Mouse (Mus musculus) cerebellum, adult 11-12 months (tissue): ENCODE results near the gene Pdcl3.

Source experiments
- DNase-seq: peaks from one replicate; pipeline ENCODE4 v3.0.0; 2022

Gene Pdcl3

DNA sequence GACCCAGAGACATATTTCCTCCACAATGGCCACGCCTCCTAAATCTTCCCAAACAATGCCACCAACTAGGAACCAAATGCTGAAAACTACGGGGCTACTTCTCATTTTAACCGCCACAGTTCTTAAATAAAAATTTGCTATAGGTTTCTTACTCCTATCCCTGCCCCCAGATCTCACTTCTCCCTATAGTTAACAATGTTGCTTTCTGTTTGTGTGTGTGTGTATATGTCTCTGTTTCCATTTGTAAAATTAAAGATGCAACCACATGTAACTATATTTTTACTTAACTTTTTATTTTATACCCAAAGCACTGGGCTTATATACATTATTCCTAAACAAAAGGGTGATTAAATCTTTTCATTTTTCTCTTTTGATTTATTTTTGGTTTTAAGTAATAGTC lies at the start of gene Pdcl3:
Pdcl3 (plus strand) TSS at position 301 of the 400 bp plus-strand sequence.
- no peak for DNase-seq

DNA sequence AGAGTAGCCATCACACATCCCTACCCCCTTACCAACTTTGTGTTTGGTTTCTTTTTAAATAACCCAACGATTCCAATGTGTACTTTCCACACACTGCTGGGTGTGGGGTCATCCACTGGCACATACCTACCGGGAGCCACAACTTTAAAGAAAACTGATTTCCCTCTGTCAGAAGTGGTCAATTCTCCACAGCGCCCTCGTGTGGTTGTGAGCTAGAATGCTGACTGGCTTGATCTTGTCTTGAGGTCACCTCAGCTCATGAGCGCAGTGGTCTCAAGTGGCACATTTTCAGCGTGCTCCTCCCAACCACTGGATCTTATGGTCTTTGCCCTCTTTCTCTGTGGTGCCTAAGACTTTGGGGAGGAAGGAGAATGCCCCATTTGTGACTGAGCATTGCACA lies 48.6 kb upstream of the Pdcl3 start:
- DNase-seq, result peak; percentile 13

DNA sequence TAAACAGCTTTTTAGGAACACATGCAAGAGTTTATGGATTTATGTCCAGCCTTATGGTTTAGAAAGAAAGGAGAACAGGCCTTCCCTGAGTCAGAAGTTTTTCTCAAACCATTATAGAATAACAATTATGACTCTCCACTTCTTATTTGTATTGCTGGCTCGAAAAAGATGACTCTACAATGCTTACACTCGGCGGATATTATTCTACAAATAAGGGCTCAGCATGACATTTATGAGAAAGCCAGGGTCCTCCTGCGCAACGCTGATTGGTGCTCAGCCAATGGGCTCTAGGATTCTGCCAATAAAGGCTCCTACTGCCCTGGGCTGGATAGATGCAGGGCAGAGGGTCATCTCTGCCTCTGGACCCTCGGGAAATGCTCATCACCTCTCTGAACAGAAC lies 46.6 kb upstream of the Pdcl3 start, which contains the start of gene Nms:
Nms (plus strand) TSS at position 301 of the 400 bp plus-strand sequence.
- no peak for DNase-seq

DNA sequence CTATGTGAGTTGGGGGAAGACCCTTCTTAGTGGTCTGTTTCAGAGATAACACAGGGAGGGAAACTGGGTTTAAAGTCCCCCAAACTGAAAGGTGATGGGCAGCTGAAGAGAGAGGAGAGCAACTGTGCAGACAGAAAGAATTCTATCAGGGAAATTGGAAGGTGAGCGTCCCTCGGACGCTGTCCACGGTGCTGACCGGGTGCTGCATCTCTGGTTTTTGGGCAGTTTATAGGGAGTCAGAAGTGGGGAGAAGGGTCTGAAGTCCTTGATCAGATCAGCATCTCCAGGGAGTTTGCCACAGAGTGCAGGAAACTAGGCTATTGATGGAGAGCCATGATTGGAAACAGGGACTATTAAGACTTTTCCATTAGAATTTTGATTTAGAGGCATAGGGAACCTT lies 45.8 kb upstream of the Pdcl3 start:
- DNase-seq, result no peak

DNA sequence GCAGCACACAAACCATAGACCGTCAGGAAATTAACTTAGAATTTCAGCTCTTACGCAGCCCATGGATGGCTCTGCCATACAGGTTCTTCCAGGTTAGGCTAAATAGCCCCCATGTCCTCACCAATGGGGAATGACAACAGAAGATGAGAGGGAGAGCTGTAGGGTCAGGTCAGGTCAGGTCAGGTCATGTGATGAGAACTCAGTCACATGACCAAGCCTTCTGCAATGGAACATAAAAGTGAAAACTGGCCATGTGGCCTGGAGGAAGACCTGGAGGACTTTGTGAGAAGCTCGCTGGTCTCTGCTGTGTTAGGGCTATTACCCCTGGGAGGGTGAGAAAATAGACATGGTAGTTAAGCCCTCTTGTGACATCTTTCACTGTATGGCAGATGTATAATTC lies 29.0 kb upstream of the Pdcl3 start:
- no peak for DNase-seq

DNA sequence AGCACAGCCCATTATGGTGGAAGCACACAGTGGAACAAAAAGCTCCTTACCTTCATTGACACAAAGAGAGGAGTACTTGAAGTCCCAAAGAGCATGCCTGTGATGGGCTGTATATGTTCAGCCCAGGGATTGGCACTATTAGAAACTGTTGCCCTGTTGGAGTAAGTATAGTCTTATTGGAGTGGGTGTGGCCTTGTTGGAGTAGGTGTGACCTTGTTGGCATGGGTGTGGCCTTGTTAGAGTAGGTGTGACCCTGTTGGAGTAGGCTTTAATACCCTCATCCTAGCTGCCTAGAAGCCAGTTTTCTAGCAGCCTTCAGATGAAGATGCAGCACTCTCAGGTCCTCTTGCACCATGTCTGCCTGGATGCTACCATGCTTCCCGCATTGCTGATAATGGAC lies 16.3 kb upstream of the Pdcl3 start:
- no peak for DNase-seq

DNA sequence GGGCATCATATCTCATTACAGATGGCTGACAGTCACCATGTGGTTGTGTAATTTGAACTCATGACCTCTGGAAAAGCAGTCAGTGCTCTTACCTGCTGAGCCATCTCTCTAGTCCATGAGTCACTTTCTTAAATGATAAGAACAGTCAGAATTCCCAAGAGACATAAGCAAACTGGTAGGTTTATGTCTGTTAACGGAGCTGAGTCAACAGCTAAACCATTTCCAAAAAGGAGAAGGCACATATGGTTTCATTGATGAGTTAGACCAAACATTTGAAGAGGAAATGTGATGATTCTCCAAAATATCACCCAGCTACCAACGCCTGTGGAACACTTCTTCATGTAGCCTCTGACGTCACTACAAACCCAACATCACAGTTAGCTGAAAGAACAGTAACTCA lies 13.7 kb upstream of the Pdcl3 start:
- no peak for DNase-seq

DNA sequence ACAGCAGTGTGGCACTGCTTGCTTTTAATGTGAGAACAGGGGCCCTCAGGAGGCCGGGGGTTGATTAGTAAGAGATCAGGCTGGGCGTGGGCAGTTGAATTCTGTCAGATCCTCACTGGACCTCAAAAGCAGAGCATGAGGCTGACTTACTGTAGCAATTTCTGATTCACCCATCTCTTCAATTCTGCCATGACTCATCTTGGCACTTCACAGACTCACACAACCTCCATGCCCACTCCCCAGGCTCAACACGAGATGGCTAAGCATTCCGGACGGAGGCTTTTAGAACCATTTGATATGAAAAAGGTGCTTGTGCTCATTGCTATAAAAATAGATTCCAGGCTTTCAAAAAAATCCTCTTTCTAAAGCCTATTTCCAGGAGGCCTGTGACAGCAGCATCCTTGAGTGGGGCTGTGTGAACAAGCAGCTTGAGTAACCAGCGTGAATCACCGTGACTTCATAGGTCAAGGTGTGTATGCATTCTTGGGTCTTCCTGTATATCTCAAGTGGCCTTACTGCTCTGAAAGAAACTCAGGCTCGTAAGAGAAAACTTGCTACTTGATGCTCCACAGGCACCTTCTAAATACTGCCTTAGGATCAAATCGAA lies 12.3 kb upstream of the Pdcl3 start:
- DNase-seq, result no peak

DNA sequence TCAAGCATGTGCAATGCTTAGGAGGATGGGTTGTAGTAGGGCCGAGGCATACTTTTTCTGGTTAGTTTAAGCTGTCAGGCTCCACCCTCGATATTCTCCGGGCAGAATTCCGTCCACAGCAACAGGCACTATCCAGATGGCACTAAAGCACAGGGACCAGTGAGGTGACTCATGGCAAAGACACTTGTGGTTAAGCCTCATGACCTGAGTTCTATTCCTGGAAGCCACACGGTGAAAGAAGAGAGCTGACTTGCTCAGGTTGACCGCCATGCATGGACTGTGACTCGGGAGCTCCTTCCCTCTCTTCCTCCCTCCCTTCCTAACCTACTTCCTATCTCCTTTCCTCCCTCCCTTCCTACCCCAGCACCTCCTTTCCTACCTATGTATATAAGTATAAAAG lies 5.5 kb upstream of the Pdcl3 start:
- no peak for DNase-seq

DNA sequence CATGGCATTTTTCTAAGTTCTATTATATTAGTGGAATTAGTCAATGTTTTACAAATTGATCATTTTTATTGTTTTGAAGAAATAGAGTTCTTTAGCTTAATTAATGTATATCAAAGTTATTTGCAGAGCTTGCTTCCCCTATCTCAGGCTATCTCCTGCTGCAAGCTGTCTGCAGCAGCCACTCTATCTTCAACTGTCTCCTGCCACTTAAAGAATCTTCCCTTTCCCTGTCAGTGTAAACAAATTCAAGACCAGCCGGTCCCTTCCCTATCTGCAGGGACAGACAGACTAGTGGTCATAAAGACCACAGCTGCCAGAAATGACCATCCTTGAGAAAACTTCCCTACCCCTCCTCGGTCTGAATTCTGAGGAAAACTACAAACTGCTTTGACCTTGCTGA lies 1.5 kb upstream of the Pdcl3 start:
- DNase-seq, result no peak

DNA sequence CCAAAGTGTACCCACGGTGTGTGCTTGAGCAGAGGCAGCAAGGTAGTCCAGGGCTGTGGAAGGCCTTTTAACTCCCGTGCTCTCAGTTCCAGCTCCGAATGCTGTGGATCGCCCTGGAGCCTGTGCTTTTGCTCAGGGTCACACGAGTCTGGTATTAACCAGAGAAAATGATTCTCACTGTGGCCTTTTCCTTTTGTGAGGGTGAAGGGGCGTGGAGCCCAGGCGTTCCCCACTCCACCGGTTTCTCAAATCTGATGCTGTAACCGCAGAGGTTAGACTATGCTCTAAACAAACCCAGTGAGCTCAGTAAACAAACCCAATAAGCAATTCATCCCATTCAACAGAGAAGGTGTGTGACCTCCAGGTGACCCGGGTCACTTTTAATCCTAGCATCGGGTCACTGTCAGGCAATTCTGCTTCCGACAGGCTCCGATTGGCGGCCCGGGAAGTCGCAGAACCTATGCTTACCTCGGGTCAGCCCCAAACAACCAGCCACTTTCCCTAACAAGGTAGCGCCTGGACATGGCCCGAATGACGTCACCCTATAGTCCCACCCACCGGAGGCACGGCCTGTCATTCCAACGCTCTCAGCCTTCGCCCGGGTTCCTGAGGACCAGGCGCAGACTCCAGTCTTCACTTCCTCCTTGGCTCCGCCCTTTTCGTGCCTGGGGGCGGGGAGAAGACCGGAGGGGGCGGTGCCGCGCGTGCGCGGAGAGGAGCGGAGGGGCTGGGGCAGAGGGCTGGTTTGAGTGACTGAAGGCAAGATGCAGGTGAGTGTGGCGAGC lies 1.9 kb downstream of the Pdcl3 start:
- DNase-seq, result peak; percentile 99

DNA sequence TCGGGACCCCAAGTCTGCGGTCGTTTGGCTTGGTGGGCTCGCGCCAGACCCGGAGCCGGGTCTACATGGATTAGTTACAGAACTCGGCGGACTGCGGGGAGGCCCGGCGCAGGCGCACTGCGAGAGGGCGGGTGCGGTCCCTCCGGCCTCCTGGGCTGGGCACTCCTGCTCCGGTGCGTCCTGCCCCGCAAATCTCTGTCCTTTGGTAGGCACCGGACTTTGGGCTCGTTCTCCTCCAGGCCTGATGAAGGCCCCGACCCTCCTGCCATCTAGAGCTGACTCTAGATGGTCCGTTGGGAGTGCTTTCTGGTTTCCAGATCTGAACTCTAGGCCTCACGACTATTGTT lies 2.4 kb downstream of the Pdcl3 start:
- DNase-seq, result no peak

DNA sequence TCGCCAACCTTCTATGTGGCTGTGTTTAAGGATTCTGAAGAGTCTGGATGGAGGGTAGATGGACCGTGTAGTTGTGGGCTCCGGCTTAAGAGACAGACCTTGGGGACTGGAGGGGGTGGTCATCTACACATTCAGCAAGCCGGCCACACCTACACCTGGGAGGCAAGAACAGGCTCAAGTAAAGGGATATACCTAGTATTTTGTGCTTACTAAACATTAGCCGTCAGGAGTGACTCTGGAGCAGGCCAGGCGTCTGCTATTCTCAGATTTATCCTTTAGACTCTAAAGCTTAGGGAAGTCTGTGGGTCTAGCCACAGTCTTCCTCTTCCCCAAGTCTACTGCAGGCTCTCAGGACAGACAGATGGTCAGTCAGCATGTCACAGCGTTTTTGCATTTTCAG lies 2.9 kb downstream of the Pdcl3 start:
- DNase-seq, result no peak

DNA sequence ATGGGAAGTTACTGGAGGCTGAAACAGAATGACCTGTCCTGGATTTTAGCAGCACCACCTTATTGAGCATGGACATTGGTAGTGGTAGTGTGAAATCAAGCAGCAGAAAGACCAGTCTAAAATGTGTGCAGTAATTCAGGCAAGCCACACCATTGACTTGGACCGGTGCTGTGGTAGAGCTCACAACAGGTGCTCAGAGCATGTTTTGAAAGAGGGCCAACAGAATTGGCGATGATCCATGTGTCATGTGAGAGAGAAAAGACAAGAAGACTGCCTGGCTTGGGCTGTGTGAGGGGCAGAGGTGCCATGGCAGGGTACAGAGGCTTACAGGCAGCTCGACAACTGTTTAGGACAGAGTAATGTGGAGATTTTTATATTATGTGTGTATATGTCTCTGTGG lies 7.0 kb downstream of the Pdcl3 start:
- peak; percentile 41 for DNase-seq

DNA sequence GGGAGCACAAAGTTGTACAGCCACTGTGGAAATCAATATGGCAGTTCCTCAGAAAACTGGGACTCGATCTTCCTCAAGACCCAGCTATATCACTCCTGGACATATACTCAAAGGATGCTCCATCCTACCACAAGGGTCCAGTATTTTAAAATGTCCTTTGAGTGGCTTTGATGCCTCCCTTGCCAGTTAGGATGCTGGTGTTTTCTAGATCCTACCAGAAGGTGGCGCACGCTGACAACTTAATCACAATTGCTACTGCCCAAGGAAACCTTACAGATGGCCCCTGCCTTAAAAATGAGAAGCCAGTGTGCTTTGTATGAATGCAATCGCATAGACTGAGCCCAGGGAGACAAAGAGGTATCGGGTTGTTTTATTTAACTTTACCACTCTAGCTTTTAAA lies 15.7 kb downstream of the Pdcl3 start:
- peak; percentile 51 for DNase-seq

DNA sequence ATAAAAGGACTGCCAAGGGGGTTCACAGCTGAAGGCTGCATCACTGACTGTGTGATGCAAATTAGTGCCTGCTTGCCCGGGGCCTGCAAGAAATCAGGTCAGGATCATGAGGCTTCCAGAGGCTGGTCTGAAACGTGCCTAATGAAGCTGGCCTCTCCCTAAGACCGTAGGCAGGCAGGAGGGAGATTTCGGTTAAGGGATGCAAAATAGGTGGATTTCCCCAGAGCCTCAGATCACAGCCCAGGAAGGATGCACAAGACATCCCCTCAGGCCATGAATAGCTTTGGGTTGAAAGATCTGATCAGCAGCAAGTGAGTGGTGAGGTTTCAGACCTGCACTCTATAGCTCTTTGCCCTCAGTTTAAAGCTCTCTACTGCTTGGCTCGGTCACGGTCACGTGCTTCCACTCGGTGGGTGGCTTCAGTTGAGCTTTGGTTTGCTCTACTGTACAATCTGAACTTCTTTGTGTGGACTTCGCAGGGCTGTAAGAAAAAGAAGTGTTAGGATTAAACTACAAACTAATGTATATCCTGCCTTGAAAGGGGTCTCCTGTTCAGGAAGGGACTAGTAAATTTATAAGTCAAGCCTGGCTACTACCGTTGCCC lies 20.4 kb downstream of the Pdcl3 start:
- DNase-seq, result no peak

DNA sequence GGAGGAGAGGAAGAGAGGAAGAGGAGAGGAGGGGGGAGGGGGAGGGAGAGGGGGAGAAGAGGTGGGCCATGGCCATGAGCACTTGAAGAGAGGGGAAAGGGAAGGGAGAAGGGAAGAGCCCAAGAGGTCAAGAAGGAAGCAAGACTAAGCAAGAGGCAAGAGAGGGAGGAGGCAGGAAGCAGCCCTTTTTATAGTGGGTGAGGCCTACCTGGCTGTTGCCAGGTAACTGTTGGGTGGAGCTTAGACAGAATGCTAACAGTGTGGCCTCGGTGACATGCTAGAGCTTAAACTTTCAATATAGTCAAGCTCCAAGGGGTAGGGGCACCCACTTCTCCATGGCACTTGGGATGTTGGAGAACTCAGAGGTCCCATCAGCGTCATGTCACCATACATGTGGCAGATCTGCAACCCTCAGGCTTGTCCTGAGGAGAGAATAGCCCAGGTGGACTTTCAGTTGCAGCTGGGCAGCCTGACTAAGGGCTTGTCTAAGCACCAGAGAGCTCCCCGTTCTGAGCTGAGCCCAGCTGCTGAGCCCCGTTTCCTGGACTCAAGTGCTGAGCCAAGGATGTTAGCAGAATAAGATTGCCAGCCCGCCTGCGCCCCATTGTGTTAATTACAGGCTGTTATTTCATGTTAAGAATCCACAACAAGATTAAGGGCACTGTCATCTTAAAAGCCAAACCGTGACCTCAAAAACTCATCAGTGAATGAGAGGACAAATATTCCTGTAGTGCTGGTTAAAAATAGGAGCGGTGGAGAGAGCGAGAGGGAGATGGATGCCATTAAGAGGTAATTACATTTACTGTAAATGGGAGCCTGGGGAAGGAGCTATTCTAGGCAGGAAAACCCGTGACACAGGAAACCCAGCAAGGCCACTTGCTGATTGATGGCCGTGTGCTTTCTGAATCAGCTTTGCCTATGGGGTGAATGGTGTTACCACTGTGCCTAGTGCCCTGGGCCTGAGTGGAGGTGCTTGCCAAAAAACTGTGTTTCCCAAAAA lies 21.7 kb downstream of the Pdcl3 start:
- DNase-seq, result no peak

DNA sequence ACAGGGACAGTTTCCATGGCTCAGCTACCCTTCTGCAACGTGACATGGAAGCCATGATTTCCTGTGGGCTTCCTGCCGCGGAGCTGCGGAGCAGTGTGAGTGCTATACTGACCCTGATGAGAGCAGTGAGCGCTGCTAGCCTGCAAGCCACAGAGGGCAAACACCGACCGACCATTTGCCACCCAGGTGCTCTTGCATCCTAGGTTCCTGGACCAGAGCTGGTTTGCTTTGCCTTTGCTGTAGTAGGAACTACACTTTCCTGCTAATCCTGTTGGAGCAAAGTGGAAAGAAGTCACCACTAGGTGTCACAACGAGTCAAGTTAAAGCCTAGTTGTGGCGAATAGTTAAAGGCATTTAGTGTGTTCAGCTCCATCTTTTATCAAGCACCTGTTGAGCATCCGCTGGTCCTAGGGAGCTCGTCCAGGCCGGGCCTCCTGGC lies 25.2 kb downstream of the Pdcl3 start:
- DNase-seq, result peak; percentile 42

DNA sequence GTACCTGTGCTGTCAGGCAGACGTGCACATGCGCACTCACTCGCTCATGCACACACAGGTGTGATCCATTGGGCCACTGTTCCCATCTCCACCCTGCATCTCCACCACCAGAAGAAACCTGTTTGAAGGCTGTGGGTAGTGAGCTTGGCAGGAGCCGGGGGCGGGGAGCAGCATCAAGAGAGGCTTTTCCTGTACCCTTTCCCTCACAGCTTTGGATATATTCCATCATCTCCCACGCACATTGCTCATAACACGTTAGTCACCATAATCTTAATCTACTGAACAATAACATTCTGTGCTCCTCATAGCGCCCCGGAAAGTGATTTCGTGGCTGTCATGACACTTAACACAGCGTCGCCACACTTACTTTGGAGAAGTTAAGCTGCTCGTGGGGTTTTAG lies 27.2 kb downstream of the Pdcl3 start:
- no peak for DNase-seq

DNA sequence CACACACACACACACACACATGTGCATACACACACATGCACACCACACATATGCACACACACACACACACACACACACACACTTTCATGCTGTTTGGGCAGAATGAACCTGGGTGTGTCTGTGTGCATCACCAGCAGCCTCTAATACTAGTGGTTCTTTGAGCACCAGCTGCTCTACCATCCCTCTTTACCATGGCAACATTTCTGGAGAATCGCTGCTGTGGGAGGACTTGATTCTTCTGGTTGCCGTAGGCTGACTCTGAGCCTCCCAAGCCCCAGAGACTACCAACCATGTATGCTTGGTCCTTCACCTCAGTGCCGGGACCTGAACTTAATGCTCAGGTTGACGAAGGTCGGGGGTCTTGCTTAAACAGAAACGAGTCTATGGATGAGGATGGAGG lies 28.4 kb downstream of the Pdcl3 start:
- no peak for DNase-seq

DNA sequence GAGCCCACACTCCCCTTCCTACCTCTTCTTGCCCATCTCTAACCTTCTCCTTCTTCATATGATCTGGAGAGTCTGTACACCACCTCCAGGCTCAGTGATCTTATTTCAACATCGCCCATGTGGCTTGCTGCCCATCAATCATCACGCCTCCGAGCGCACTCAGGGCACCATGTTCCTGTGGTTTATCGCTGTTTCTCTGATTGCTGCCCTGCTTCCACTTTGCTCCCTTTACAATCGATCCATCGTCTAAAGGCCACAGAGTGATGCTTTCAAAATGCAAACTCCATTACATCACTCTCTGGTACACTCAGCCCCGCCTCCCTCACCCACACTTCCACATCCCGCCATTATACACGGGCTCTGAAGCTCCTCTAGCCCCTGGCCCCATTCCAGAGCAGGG lies 30.1 kb downstream of the Pdcl3 start:
- DNase-seq, result no peak

DNA sequence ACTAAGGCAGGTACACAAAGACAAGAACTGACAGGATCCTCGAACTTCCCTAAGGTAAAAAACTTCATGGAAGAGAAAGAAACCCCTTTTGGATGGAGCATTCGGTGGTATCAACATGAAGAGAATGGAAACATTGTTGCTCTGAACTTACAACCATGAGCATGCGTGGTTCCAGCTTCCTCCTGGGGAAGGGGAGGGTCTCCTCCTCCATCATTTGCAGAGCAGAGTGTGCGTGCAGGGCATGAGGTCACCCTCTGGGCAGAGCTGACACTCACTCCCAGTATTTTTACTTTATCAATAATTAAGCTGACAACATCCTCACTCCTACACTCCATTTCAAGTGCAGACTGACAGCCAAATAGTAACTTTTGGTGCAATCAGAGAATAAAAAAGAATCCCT lies 32.5 kb downstream of the Pdcl3 start:
- DNase-seq, result no peak

DNA sequence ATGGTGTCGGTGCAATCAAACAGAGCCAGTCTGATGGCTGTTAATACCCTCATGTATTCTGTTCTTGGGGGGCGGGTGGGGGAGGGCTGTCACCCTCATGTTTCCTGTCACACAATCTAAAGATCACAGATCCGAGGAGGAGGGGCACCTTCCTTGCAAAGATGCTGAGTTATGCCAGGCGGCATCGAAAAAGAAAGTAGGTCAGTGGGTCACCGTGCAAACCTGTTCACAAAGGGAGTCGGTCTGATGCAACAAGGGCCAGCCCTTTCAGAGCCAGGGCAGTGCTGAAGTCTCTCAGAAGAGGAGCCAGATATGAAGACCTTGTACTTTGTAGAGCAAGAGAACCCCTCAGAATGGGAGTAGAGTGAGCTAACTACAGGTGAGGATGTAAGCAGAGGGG lies 39.7 kb downstream of the Pdcl3 start:
- DNase-seq, result peak; percentile 26
